Mouse (Mus musculus) naive thymus-derived CD4-positive, alpha-beta T cell, adult 5 months (primary cell): ENCODE measurements around the gene Pcdh19. TPM values are rescaled to one million over a fixed set of nuclear protein-coding genes. Genes with fewer than 3 reads are reported as not detected.

Experiments used
- polyA plus RNA-seq: library from polyadenylated mRNA; unstranded; fragments of 100-300 nt; shearing (Covaris generic); gene quantifications from one replicate; pipeline ENCODE4 v1.2.1, GENCODE M21; 2017

Gene Pcdh19
- polyA plus RNA-seq = not detected

GRCm38 (mm10) chrX:133688840-133689239 is at the start of gene Pcdh19:
Gene Pcdh19 (minus strand): TSS chrX:133688987.

Other genes starting within 250 kb of the Pcdh19 start
- gene Tnmd, start 162.0 kb upstream of the Pcdh19 start, polyA plus RNA-seq = not detected
- gene Tspan6, start 209.4 kb upstream of the Pcdh19 start, polyA plus RNA-seq = 1.3 TPM
- gene Srpx2, start 219.4 kb upstream of the Pcdh19 start, polyA plus RNA-seq = not detected